Mouse (Mus musculus): ENCODE results near the gene Slc10a7. TPM values are rescaled to one million over a fixed set of nuclear protein-coding genes. Genes with fewer than 3 reads are reported as not detected.

The Slc10a7 gene
- polyA plus RNA-seq, 2 experiments = 3.3 to 4.4 TPM

DNA sequence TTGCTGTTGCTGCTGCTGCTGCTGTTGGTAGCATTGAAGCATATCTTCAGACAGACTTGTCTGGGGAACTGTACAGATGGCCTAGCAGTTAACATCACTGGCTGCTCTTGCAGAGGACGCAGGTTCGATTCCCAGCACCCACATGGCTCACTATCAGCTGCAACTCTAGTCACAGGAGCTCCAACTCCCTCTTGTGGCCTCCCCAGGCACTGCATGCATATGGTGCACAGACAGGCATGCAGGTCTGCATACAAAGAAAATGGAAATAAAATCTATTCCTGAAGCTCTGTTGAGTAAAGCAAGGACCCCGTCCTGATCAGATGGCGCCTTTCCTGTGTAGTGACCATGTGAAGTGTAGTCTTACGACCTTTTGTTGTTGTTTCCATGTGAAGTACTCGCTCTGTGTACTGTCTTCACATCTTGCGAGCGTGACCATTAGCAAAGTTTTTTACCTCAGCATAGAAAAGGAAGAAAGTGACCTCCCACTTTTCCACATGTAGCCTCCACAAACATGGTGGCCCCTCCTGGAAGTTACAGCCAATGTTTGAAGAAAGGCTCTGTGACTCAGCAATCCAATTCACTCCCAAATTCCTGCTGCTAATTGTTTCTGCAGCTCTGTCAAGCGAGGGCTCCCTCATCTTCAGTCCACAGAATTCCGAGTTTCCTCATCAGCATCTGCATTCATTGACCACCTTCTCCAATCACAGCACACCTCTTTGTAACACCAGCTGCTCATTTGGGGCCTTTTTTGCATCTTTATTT is 210.3 kb downstream of the Slc10a7 start:
- ATAC-seq (ENCODE audit: insufficient read depth) (no peak), DNase-seq (ENCODE audit: low read depth in 3 of 3, low spot score in 3 of 3) (no peak)
- 75% methylated on average over 10 of the region's 10 CpGs for WGBS (ENCODE audit: insufficient replicate concordance)
- Histone ChIP-seq H3K9me3 (ENCODE audit: control insufficient read depth, low read length) (no peaks in the 10 kb centered on the region), H3K4me3 (ENCODE audit: insufficient read depth in 1 of 2, low read depth in 2 of 2, low read length in 2 of 2) (no peak overlapping the region), H3K27me3 (ENCODE audit: control insufficient read depth, insufficient read depth, low read length) (no peaks in the 10 kb centered on the region), H3K36me3 (replicated peaks; ENCODE audit: control insufficient read depth, insufficient read depth, low read depth) (no peaks in the 10 kb centered on the region), H3K9ac (replicated peaks) (no peak overlapping the region), H3K4me2 (ENCODE audit: low read depth) (no peak overlapping the region), H3K4me1 (replicated peaks; ENCODE audit: control insufficient read depth in 2 of 2, insufficient read depth in 2 of 2, low read length in 1 of 2) (peaks cover 0 to 2% of the 10 kb centered on the region in 2 experiments; a peak in 1 of 4 replicates), H3K27ac (no peak overlapping the region)
- TF ChIP-seq CTCF (IDR thresholded peaks at IDR 0.05; ENCODE audit: low read depth) = peak; percentile 60
- TF ChIP-seq EP300 (IDR thresholded peaks at IDR 0.05; ENCODE audit: low read depth) = no peak

DNA sequence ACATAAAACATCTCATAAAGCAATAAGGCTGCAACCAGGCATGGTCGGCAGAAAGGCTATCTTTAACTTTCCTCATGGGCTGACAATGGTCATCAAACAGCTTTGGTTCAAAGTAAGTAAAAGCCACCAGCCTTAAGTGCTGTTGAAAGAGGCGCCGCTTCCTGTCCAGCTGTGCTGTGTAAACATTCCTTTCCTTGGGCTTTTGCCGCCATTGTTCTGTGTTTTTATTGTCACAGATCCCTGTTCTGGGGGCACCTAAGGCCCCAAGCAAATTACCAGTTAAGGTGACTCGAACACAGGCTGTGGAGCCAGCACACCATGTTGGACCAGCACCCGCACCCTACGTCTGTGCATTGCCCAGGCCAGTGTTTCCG is 210.9 kb downstream of the Slc10a7 start:
- Histone ChIP-seq H3K27me3 (ENCODE audit: control insufficient read depth, insufficient read depth, low read length) (no peaks in the 10 kb centered on the region), H3K36me3 (replicated peaks; ENCODE audit: control insufficient read depth, insufficient read depth, low read depth) (no peaks in the 10 kb centered on the region), H3K27ac (no peak overlapping the region), H3K9me3 (ENCODE audit: control insufficient read depth, low read length) (no peaks in the 10 kb centered on the region), H3K4me3 (ENCODE audit: insufficient read depth in 1 of 2, low read depth in 2 of 2, low read length in 2 of 2) (no peak overlapping the region), H3K4me1 (replicated peaks; ENCODE audit: control insufficient read depth in 2 of 2, insufficient read depth in 2 of 2, low read length in 1 of 2) (peaks cover 0 to 2% of the 10 kb centered on the region in 2 experiments; a peak in 1 of 4 replicates), H3K4me2 (ENCODE audit: low read depth) (no peak overlapping the region), H3K9ac (replicated peaks) (no peak overlapping the region)
- ATAC-seq (ENCODE audit: insufficient read depth) = no peak
- TF ChIP-seq EP300 (IDR thresholded peaks at IDR 0.05; ENCODE audit: low read depth) (no peak), CTCF (IDR thresholded peaks at IDR 0.05; ENCODE audit: low read depth) (no peak)
- WGBS (ENCODE audit: insufficient replicate concordance) = 72% methylated on average over 8 of the region's 8 CpGs
- DNase-seq (ENCODE audit: low read depth in 3 of 3, low spot score in 3 of 3) = no peak

DNA sequence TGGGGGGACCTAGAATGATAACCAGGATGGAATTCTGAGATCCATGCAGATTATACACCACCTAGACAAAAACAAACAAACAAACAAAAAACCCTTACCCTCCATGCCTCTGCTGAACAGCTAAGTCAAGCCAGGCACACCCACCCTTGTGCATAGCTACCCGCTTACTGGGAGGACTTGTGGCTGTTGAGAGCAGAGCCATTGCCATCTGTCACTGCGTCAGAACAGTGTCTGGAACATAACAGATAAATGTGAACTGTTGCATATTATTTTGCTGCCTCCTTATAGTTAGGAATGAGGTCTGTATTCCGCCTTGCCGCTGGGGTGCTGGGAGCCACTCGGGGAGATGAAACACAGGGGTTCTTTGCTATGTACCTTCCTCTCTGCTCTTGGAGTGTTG is 212.4 kb downstream of the Slc10a7 start:
- H3K4me1 ChIP-seq (replicated peaks; ENCODE audit: control insufficient read depth in 2 of 2, insufficient read depth in 2 of 2, low read length in 1 of 2) = peaks cover 0 to 2% of the 10 kb centered on the region in 2 experiments; a peak in 1 of 4 replicates
- no peak overlapping the region for H3K4me3 ChIP-seq (ENCODE audit: insufficient read depth in 1 of 2, low read depth in 2 of 2, low read length in 2 of 2)
- no peaks in the 10 kb centered on the region for H3K36me3 ChIP-seq (replicated peaks; ENCODE audit: control insufficient read depth, insufficient read depth, low read depth)
- H3K27ac ChIP-seq = no peak overlapping the region
- no peak overlapping the region for H3K9ac ChIP-seq (replicated peaks)
- WGBS (ENCODE audit: insufficient replicate concordance) = 67% methylated on average over 5 of the region's 5 CpGs
- H3K4me2 ChIP-seq (ENCODE audit: low read depth) = no peak overlapping the region
- no peak for TF ChIP-seq EP300 (IDR thresholded peaks at IDR 0.05; ENCODE audit: low read depth)
- ATAC-seq (ENCODE audit: insufficient read depth) (no peak), DNase-seq (ENCODE audit: low read depth in 3 of 3, low spot score in 3 of 3) (no peak)
- no peaks in the 10 kb centered on the region for H3K9me3 ChIP-seq (ENCODE audit: control insufficient read depth, low read length)
- H3K27me3 ChIP-seq (ENCODE audit: control insufficient read depth, insufficient read depth, low read length) = no peaks in the 10 kb centered on the region

DNA sequence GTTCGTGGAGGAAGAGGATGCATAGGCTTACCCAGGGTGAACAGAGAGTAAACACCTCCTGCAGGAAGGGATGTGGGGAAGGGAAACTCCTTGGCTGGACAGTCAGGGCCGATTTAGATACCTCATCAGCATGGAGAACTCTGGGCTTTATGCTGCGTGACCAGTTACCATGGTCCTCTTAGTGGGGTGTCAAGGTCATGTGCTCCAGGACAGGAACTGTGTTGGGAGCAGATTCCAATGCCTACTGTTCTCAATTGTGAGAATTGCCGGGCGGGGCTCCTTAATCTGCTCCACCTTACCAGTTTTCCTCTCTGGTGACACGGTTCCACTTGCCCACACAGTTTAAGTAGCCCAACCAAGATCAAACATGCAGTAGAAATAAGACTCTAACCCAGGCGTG is 213.1 kb downstream of the Slc10a7 start:
- no peak overlapping the region for H3K4me2 ChIP-seq (ENCODE audit: low read depth)
- 62% methylated on average over 7 of the region's 7 CpGs for WGBS (ENCODE audit: insufficient replicate concordance)
- no peak for TF ChIP-seq CTCF (IDR thresholded peaks at IDR 0.05; ENCODE audit: low read depth)
- TF ChIP-seq EP300 (IDR thresholded peaks at IDR 0.05; ENCODE audit: low read depth) = no peak

DNA sequence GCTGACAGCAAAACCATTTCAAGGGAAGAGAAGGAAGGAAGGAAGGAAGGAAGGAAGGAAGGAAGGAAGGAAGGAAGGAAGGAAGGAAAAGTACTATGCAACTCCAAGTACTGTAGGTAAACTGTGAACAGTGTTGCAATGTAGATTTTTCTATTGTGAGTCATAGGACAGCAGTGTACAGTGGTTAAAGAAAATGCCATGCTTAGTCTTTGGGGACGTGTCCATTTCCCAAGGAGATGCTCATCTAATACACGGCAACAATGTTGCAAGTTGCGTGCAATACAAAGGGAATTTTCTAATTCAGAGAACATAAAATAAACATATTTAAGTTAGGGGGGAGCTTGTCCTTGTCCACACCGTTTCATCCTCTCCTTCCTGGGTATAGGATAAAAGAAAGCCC is 215.7 kb downstream of the Slc10a7 start:
- no peak overlapping the region for H3K4me3 ChIP-seq (ENCODE audit: insufficient read depth in 1 of 2, low read depth in 2 of 2, low read length in 2 of 2)
- no peak overlapping the region for H3K4me2 ChIP-seq (ENCODE audit: low read depth)
- H3K27me3 ChIP-seq (ENCODE audit: control insufficient read depth, insufficient read depth, low read length) = no peaks in the 10 kb centered on the region
- ATAC-seq (ENCODE audit: insufficient read depth) (no peak), DNase-seq (ENCODE audit: low read depth in 3 of 3, low spot score in 3 of 3) (no peak)
- no peak overlapping the region for H3K9ac ChIP-seq (replicated peaks)
- H3K9me3 ChIP-seq (ENCODE audit: control insufficient read depth, low read length) = no peaks in the 10 kb centered on the region
- no peaks in the 10 kb centered on the region for H3K36me3 ChIP-seq (replicated peaks; ENCODE audit: control insufficient read depth, insufficient read depth, low read depth)
- TF ChIP-seq CTCF (IDR thresholded peaks at IDR 0.05; ENCODE audit: low read depth) (no peak), EP300 (IDR thresholded peaks at IDR 0.05; ENCODE audit: low read depth) (no peak)
- peaks cover 0 to 2% of the 10 kb centered on the region in 2 experiments; a peak in 1 of 4 replicates for H3K4me1 ChIP-seq (replicated peaks; ENCODE audit: control insufficient read depth in 2 of 2, insufficient read depth in 2 of 2, low read length in 1 of 2)
- no peak overlapping the region for H3K27ac ChIP-seq
- 86% methylated on average over 4 of the region's 4 CpGs for WGBS (ENCODE audit: insufficient replicate concordance)

More for the DNA sequence above, 213.1 kb downstream of the Slc10a7 start:
- Histone ChIP-seq H3K9me3 (ENCODE audit: control insufficient read depth, low read length) (no peaks in the 10 kb centered on the region), H3K27ac (no peak overlapping the region), H3K4me1 (replicated peaks; ENCODE audit: control insufficient read depth in 2 of 2, insufficient read depth in 2 of 2, low read length in 1 of 2) (peaks cover 0 to 2% of the 10 kb centered on the region in 2 experiments; a peak in 1 of 4 replicates), H3K9ac (replicated peaks) (no peak overlapping the region), H3K36me3 (replicated peaks; ENCODE audit: control insufficient read depth, insufficient read depth, low read depth) (no peaks in the 10 kb centered on the region), H3K27me3 (ENCODE audit: control insufficient read depth, insufficient read depth, low read length) (no peaks in the 10 kb centered on the region), H3K4me3 (ENCODE audit: insufficient read depth in 1 of 2, low read depth in 2 of 2, low read length in 2 of 2) (no peak overlapping the region)
- ATAC-seq (ENCODE audit: insufficient read depth) = no peak
- DNase-seq (ENCODE audit: low read depth in 3 of 3, low spot score in 3 of 3) = no peak

All from liver, embryonic 14.5 days (tissue).